Mouse (Mus musculus) spleen, adult 2 months (tissue): ENCODE data around the gene Kdm6a. TPM values are rescaled to one million over a fixed set of nuclear protein-coding genes. Genes with fewer than 3 reads are reported as not detected.

Experiments used
- DNase-seq, 2 experiments: peaks; one replicate each; pipeline versions ENCODE4 v3.0.0 to v3.0.0-alpha.2; 2012 to 2021; ENCODE audit warnings: low spot score in 2 of 2, low read depth in 1 of 2
- H3K27ac ChIP-seq: fragments of 200-500 bp; 2 replicates; pipeline ENCODE4 v1.5.1; 2012; ENCODE audit warnings: low read length, inconsistent platforms; ENCODE audit not compliant: insufficient read depth
- H3K27me3 ChIP-seq: fragments of 200-500 bp; 2 replicates; pipeline ENCODE4 v1.6.1; 2012; ENCODE audit warnings: mild to moderate bottlenecking, moderate library complexity, low read length, inconsistent platforms; ENCODE audit not compliant: control insufficient read depth, insufficient read depth
- H3K36me3 ChIP-seq: fragments of 200-500 bp; 2 replicates; pipeline ENCODE4 v1.6.1; 2012; ENCODE audit warnings: mild to moderate bottlenecking, low read length, inconsistent platforms; ENCODE audit not compliant: control insufficient read depth, insufficient read depth
- H3K4me1 ChIP-seq: fragments of 200-500 bp; 2 replicates; pipeline ENCODE4 v1.6.1; 2011; ENCODE audit warnings: inconsistent platforms; ENCODE audit not compliant: control insufficient read depth, insufficient read depth, insufficient read length
- H3K4me3 ChIP-seq: fragments of 200-500 bp; 2 replicates; pipeline ENCODE4 v1.5.1; 2011; ENCODE audit warnings: mild to moderate bottlenecking, inconsistent platforms; ENCODE audit not compliant: insufficient read depth, insufficient read length; ENCODE audit errors: extremely low read depth
- CTCF ChIP-seq: fragments of 200-500 bp; IDR thresholded peaks from 2 replicates; pipeline ENCODE4 v1.5.1; 2011; ENCODE audit warnings: mild to moderate bottlenecking, inconsistent platforms; ENCODE audit not compliant: insufficient read depth, insufficient read length, insufficient replicate concordance; ENCODE audit errors: extremely low read depth
- POLR2A ChIP-seq: fragments of 200-500 bp; IDR thresholded peaks from 2 replicates; pipeline ENCODE4 v1.6.1; 2011; ENCODE audit warnings: low read depth, low read length, inconsistent platforms
- WGBS: fragments of 180-500 bp; shearing (Covaris S2); methylation state at CpG from one replicate; pipeline ENCODE4 v1.1.7; 2018; 5-methylcytosine and 5-hydroxymethylcytosine counted together
- polyA plus RNA-seq: library from polyadenylated mRNA; depleted of rRNA; stranded (reverse); fragments of >200 nt; gene quantifications from 2 replicates; pipeline ENCODE4 v1.2.3, GENCODE M21; 2012; rRNA removed

The Kdm6a gene
- polyA plus RNA-seq, result 6.8 and 7.6 TPM in 2 replicates

- no peaks in the 10 kb centered on the region for H3K27me3 ChIP-seq
- H3K4me3 ChIP-seq, result peak within 1 kb of the TSS; percentile 91
- TF ChIP-seq POLR2A (peak; percentile 29; the same call in 1 of the 2 replicates), CTCF (no peak)
- no peaks in the 10 kb centered on the region for H3K36me3 ChIP-seq
- no peaks in the 10 kb centered on the region for H3K4me1 ChIP-seq
- H3K27ac ChIP-seq, result peak within 1 kb of the TSS; percentile 99
- peak; percentile 90 to 96 for DNase-seq
- WGBS, result under 1% methylated on average over 50 of the region's 50 CpGs
Measured at GRCm38 (mm10) chrX:18162192-18162857, at the start of gene Kdm6a. Gene Kdm6a, plus strand, starts transcription at chrX:18162575.

- H3K27me3 ChIP-seq, result no peaks in the 10 kb centered on the region
- WGBS, result 95% methylated on average over 1 of the region's 1 CpGs
- no peak for DNase-seq
- TF ChIP-seq CTCF (no peak), POLR2A (no peak)
- H3K36me3 ChIP-seq, result no peaks in the 10 kb centered on the region
- no peak within 1 kb of the TSS for H3K4me3 ChIP-seq
- H3K4me1 ChIP-seq, result no peaks in the 10 kb centered on the region
- H3K27ac ChIP-seq, result no peak within 1 kb of the TSS
Measured at GRCm38 (mm10) chrX:18145557-18145956, 16.8 kb upstream of the Kdm6a start, which contains the start of gene Dusp21. Gene Dusp21, plus strand, starts transcription at chrX:18145857.

GRCm38 (mm10) chrX:18160734-18161442 is 1.5 kb upstream of the Kdm6a start:
- 74% methylated on average over 4 of the region's 4 CpGs for WGBS
- H3K27ac ChIP-seq, result no peak overlapping the region
- H3K4me1 ChIP-seq, result no peaks in the 10 kb centered on the region
- no peak overlapping the region for H3K4me3 ChIP-seq
- no peak for TF ChIP-seq CTCF
- TF ChIP-seq POLR2A, result no peak
- H3K27me3 ChIP-seq, result no peaks in the 10 kb centered on the region
- no peaks in the 10 kb centered on the region for H3K36me3 ChIP-seq
- DNase-seq, result no peak

- H3K4me3 ChIP-seq, result peak overlapping the region; percentile 83
- no peaks in the 10 kb centered on the region for H3K4me1 ChIP-seq
- whole genome bisulfite sequencing, result under 1% methylated on average over 28 of the region's 28 CpGs
- no peaks in the 10 kb centered on the region for H3K36me3 ChIP-seq
- TF ChIP-seq POLR2A (no peak), CTCF (no peak)
- peak overlapping the region; percentile 81 for H3K27ac ChIP-seq
- DNase-seq, result peak in 1 of 2 experiments; percentile 14
- no peaks in the 10 kb centered on the region for H3K27me3 ChIP-seq
Measured at GRCm38 (mm10) chrX:18161796-18162191, 581 bp upstream of the Kdm6a start.

GRCm38 (mm10) chrX:18162861-18163731 is 721 bp downstream of the Kdm6a start:
- under 1% methylated on average over 91 of the region's 95 CpGs for WGBS
- peak overlapping the region; percentile 91 for H3K4me3 ChIP-seq
- TF ChIP-seq CTCF, result no peak
- TF ChIP-seq POLR2A, result no peak
- no peaks in the 10 kb centered on the region for H3K27me3 ChIP-seq
- H3K27ac ChIP-seq, result peak overlapping the region; percentile 99
- DNase-seq, result peak in 1 of 2 experiments; percentile 26
- H3K4me1 ChIP-seq, result no peaks in the 10 kb centered on the region
- no peaks in the 10 kb centered on the region for H3K36me3 ChIP-seq

GRCm38 (mm10) chrX:18163917-18164624 is 1.7 kb downstream of the Kdm6a start:
- Histone ChIP-seq H3K27me3 (no peaks in the 10 kb centered on the region), H3K4me1 (no peaks in the 10 kb centered on the region), H3K27ac (peak overlapping the region; percentile 99), H3K4me3 (peak overlapping the region; percentile 91), H3K36me3 (no peaks in the 10 kb centered on the region)
- TF ChIP-seq POLR2A (no peak), CTCF (no peak)
- DNase-seq, result peak in 1 of 2 experiments; percentile 3
- 2% methylated on average over 10 of the region's 10 CpGs for WGBS
